In genomic region chr1:182941921-182942320, GRCm38 (mm10) we compare ENCODE assay signal across 17 mouse cellular contexts. TPM values are rescaled to one million over a fixed set of nuclear protein-coding genes. Genes with fewer than 3 reads are reported as not detected.
"Had no signal": no experiment of that assay in that cellular context is flagged by ENCODE, and none has a peak within 500 bp of the region (broad histone marks: within the 10 kb centered on the region; RNA-seq: fewer than 3 reads in every experiment).

No protein-coding gene starts in this region.

- H3K4me2 ChIP-seq: limb, embryonic 12.5 days; limb, embryonic 15.5 days; liver, embryonic 11.5 days; lung, embryonic 14.5 days had no signal

- ATAC-seq: liver, postnatal 0 days; lung, postnatal 0 days had no signal

- DNase-seq: kidney, adult 18-20 months; kidney, adult 9 months; kidney, postnatal 14 days; kidney, postnatal 4 days; left cerebral cortex, postnatal 4 days; liver, postnatal 0 days; lung, embryonic 14.5 days; midbrain, embryonic 14.5 days; thymus, adult 18-20 months; thymus, postnatal 36 days had no signal

- H3K9me3 ChIP-seq: limb, embryonic 12.5 days; limb, embryonic 15.5 days had no signal

- H3K9ac ChIP-seq: limb, embryonic 12.5 days; limb, embryonic 15.5 days; liver, embryonic 14.5 days; liver, postnatal 0 days; lung, embryonic 14.5 days had no signal

- H3K4me3 ChIP-seq: limb, embryonic 12.5 days; limb, embryonic 15.5 days; myocyte had no signal

- H3K27me3 ChIP-seq: limb, embryonic 12.5 days; limb, embryonic 15.5 days had no signal

- H3K4me1 ChIP-seq: limb, embryonic 15.5 days had no signal

- H3K27ac ChIP-seq: limb, embryonic 12.5 days; limb, embryonic 15.5 days; liver, embryonic 14.5 days; macrophage had no signal

- H3K36me3 ChIP-seq: limb, embryonic 12.5 days; limb, embryonic 15.5 days had no signal

RNA-seq across cellular contexts. Expression of gene Tlr5, which starts 12.7 kb away (rescaled TPM):
- polyA plus RNA-seq: myocyte had no signal
